Mouse (Mus musculus): ENCODE measurements around the gene Tmprss9.

DNA sequence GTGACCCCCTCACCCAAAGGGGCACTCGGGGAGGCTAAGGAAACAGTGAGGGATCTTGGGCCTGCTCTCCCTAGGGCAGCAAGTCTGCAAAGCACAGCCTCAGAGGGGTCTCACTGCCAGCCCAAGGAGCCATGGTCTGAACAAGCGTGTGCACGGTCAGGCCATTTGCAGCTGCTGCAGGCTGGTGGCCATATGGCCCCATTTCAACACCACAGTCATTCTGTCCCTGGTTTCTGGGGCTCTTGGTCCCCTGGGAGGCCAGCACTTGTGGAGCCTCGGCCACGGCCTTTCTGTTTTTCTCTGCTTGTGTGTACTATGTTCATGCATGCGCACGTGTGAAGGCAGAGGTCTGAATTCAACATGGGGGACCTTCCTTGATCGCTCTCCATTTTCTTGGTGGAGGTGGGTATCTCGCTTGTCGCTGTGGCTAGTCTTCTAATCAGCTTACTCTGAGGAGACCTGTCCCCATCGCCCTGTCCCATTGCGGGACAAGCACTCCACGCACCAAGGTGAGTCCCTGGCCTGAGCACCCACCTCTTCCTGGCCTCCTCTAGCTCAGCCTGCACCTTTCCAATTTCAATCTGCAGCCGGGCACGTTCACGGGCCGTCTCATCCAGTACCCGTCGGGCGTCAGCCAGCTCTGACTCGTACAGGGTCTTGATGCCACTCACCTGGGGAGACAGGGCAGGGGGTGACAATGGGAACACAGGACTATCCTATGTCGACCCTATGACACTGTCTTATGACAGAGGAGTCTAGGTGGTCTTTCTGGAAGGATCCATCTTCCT lies 37.9 kb downstream of the Tmprss9 start:
- TF ChIP-seq CTCF (IDR thresholded peaks at IDR 0.05; ENCODE audit: insufficient read depth, low read depth, low read length) (no peak), POLR2A (IDR thresholded peaks at IDR 0.05; ENCODE audit: insufficient read depth, low read depth, low read length) (no peak)
